Mouse (Mus musculus) heart, adult 2 months (tissue): ENCODE data around the gene Krt79. TPM values are rescaled to one million over a fixed set of nuclear protein-coding genes. Genes with fewer than 3 reads are reported as not detected.

Source experiments
- DNase-seq, 2 experiments: peaks; one replicate each; pipeline ENCODE4 v3.0.0; 2021
- H3K27ac ChIP-seq: fragments of 200-600 bp; 2 replicates; pipeline ENCODE4 v1.8.1; 2022
- H3K27me3 ChIP-seq: fragments of 200-500 bp; 2 replicates; pipeline ENCODE4 v1.6.1; 2012; ENCODE audit warnings: mild to moderate bottlenecking, low read length, inconsistent platforms, mixed read lengths; ENCODE audit not compliant: control insufficient read depth, insufficient read depth
- H3K36me3 ChIP-seq: fragments of 200-500 bp; 2 replicates; pipeline ENCODE4 v1.6.1; 2012; ENCODE audit warnings: low read length, inconsistent platforms; ENCODE audit not compliant: control insufficient read depth, insufficient read depth
- H3K4me1 ChIP-seq: fragments of 200-500 bp; 2 replicates; pipeline ENCODE4 v1.6.1; 2011; ENCODE audit warnings: low read length; ENCODE audit not compliant: control insufficient read depth, insufficient read depth
- H3K4me3 ChIP-seq: fragments of 200-600 bp; 2 replicates; pipeline ENCODE4 v1.8.1; 2022
- H3K79me2 ChIP-seq: fragments of 200-500 bp; replicated peaks from 2 replicates; pipeline ENCODE4 v1.6.1; 2012; ENCODE audit warnings: mild to moderate bottlenecking, inconsistent platforms, low read length, moderate library complexity, mixed read lengths; ENCODE audit not compliant: control insufficient read depth, insufficient read depth
- H3K9ac ChIP-seq: fragments of 200-500 bp; 2 replicates; pipeline ENCODE4 v1.6.1; 2012; ENCODE audit warnings: low read depth, mild to moderate bottlenecking, control low read depth, inconsistent platforms, low read length, mixed read lengths
- CTCF ChIP-seq: fragments of 200-600 bp; IDR thresholded peaks from 2 replicates; pipeline ENCODE4 v1.8.1; 2022; ENCODE audit warnings: antibody characterized with exemption, mild to moderate bottlenecking, moderate library complexity
- EP300 ChIP-seq: fragments of 200-500 bp; IDR thresholded peaks from 2 replicates; pipeline ENCODE4 v1.6.1; 2011; ENCODE audit warnings: low read depth, low read length, control low read depth; ENCODE audit not compliant: insufficient read depth
- POLR2A ChIP-seq: fragments of 200-500 bp; IDR thresholded peaks from 2 replicates; pipeline ENCODE4 v1.6.1; 2011; ENCODE audit warnings: mild to moderate bottlenecking, low read depth, low read length, control low read depth; ENCODE audit not compliant: insufficient read depth
- WGBS: fragments of 180-500 bp; shearing (Covaris S2); methylation state at CpG from one replicate; pipeline ENCODE4 v1.1.7; 2018; 5-methylcytosine and 5-hydroxymethylcytosine counted together
- intact Hi-C: fragments of 180-260 bp; cut with DNase I; formaldehyde crosslinking; loops from one replicate; pipeline ENCODE4 v1.15.1; 2025
- polyA plus RNA-seq: library from polyadenylated mRNA; depleted of rRNA; stranded (reverse); fragments of >200 nt; gene quantifications from 2 replicates; pipeline ENCODE4 v1.2.3, GENCODE M21; 2012
- total RNA-seq, 2 experiments: library from RNA; stranded (reverse); gene quantifications; 2 replicates each; pipeline ENCODE4 v1.2.3; 2021

The Krt79 gene
- total and polyA plus RNA-seq, 3 experiments = 0.27 to 1.5 TPM; not detected in 1

GRCm38 (mm10) chr15:101952733-101953474 is 12.8 kb upstream of the Krt79 start:
- no peak for DNase-seq
- TF ChIP-seq EP300 = no peak
- no peak for TF ChIP-seq CTCF
- TF ChIP-seq POLR2A = no peak
- Histone ChIP-seq H3K4me1 (no peaks in the 10 kb centered on the region), H3K9ac (no peak overlapping the region), H3K27me3 (no peaks in the 10 kb centered on the region), H3K4me3 (no peak overlapping the region), H3K79me2 (no peaks in the 10 kb centered on the region), H3K27ac (no peak overlapping the region), H3K36me3 (no peaks in the 10 kb centered on the region)
- WGBS = 86% methylated on average over 7 of the region's 7 CpGs
- intact Hi-C loops = no loop called here

GRCm38 (mm10) chr15:101945430-101945829 is 5.3 kb upstream of the Krt79 start:
- WGBS = 77% methylated on average over 1 of the region's 1 CpGs
- Histone ChIP-seq H3K36me3 (no peaks in the 10 kb centered on the region), H3K4me3 (no peak overlapping the region), H3K4me1 (no peaks in the 10 kb centered on the region), H3K79me2 (no peaks in the 10 kb centered on the region), H3K9ac (no peak overlapping the region), H3K27me3 (no peaks in the 10 kb centered on the region), H3K27ac (no peak overlapping the region)
- no peak for DNase-seq
- TF ChIP-seq CTCF (no peak), EP300 (no peak), POLR2A (no peak)
- intact Hi-C loops = no loop called here

GRCm38 (mm10) chr15:101941948-101942347 is 1.8 kb upstream of the Krt79 start:
- DNase-seq = peak; percentile 25 to 27
- no peaks in the 10 kb centered on the region for H3K27me3 ChIP-seq
- WGBS = 41% methylated on average over 8 of the region's 8 CpGs
- TF ChIP-seq POLR2A (no peak), CTCF (no peak), EP300 (no peak)
- no peaks in the 10 kb centered on the region for H3K36me3 ChIP-seq
- intact Hi-C loops = no loop called here
- no peaks in the 10 kb centered on the region for H3K79me2 ChIP-seq
- H3K27ac ChIP-seq = no peak overlapping the region
- no peak overlapping the region for H3K9ac ChIP-seq
- H3K4me1 ChIP-seq = no peaks in the 10 kb centered on the region
- no peak overlapping the region for H3K4me3 ChIP-seq

- H3K27me3 ChIP-seq = no peaks in the 10 kb centered on the region
- intact Hi-C loops = no loop called here
- no peaks in the 10 kb centered on the region for H3K79me2 ChIP-seq
- WGBS = 70% methylated on average over 9 of the region's 9 CpGs
- no peak overlapping the region for H3K4me3 ChIP-seq
- no peak for TF ChIP-seq POLR2A
- TF ChIP-seq EP300 = no peak
- no peak for TF ChIP-seq CTCF
- no peak overlapping the region for H3K27ac ChIP-seq
- H3K9ac ChIP-seq = no peak overlapping the region
- DNase-seq = no peak
- no peaks in the 10 kb centered on the region for H3K36me3 ChIP-seq
- no peaks in the 10 kb centered on the region for H3K4me1 ChIP-seq
These were observed 1.4 kb downstream of the Krt79 start for GRCm38 (mm10) chr15:101938600-101939308.

- Histone ChIP-seq H3K4me1 (no peaks in the 10 kb centered on the region; the same call in 1 of the 2 replicates), H3K9ac (no peak overlapping the region), H3K27ac (no peak overlapping the region), H3K4me3 (no peak overlapping the region), H3K36me3 (no peaks in the 10 kb centered on the region), H3K79me2 (no peaks in the 10 kb centered on the region), H3K27me3 (no peaks in the 10 kb centered on the region; the same call in 1 of the 2 replicates)
- intact Hi-C loops = no loop called here
- no peak for DNase-seq
- 61% methylated on average over 6 of the region's 6 CpGs for WGBS
- TF ChIP-seq POLR2A (no peak), CTCF (no peak), EP300 (no peak)
These were observed 7.1 kb downstream of the Krt79 start for GRCm38 (mm10) chr15:101933024-101933423.

GRCm38 (mm10) chr15:101929666-101930065 is 10.5 kb downstream of the Krt79 start:
- Histone ChIP-seq H3K27ac (no peak overlapping the region), H3K4me1 (no peaks in the 10 kb centered on the region; the same call in 1 of the 2 replicates), H3K79me2 (no peaks in the 10 kb centered on the region), H3K36me3 (no peaks in the 10 kb centered on the region), H3K4me3 (peak overlapping the region; percentile 10; the same call in 1 of the 2 replicates), H3K9ac (no peak overlapping the region), H3K27me3 (no peaks in the 10 kb centered on the region; the same call in 1 of the 2 replicates)
- 5% methylated on average over 17 of the region's 17 CpGs for WGBS
- peak; percentile 25 to 30 for DNase-seq
- no peak for TF ChIP-seq EP300
- TF ChIP-seq CTCF = no peak
- TF ChIP-seq POLR2A = no peak
- intact Hi-C loops = no loop called here
